8 mouse cellular contexts compared by ENCODE assay signal in the genomic region with DNA sequence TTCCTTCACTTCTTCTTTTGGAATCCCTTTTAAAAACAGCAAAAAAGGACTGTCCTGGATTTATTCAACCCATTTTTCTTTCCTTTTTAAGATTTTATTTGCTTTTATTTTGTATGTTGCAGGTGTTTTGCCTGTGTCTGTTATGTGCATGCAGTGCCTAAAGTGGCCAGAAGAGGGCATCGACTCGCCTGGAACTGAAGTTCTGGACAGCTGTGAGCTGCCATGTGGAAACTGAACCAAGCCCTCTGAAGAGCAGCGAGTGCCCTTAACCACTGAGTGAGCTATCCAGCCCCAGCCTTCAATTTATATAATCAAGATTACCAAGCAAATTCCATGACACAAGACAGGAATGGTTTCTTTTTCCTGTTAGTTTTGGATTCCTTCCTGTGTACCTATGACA. TPM values are rescaled to one million over a fixed set of nuclear protein-coding genes. Genes with fewer than 3 reads are reported as not detected.
DNase-seq lines count a peak whose midpoint lies in the region; ATAC-seq lines count a peak whose summit lies in the region.

No protein-coding gene starts in this region.

- H3K36me3 ChIP-seq in intestine, embryonic 14.5 days (ENCODE audit: control insufficient read depth, insufficient read depth, low read length): peaks cover 29% of the 10 kb centered on the region
- peaks cover 8% of the 10 kb centered on the region for H3K36me3 ChIP-seq in intestine, embryonic 16.5 days (ENCODE audit: control insufficient read depth, insufficient read depth, low read length)
- peaks cover 50% of the 10 kb centered on the region for H3K36me3 ChIP-seq in heart, embryonic 10.5 days
- no peaks in the 10 kb centered on the region for H3K36me3 ChIP-seq in limb, embryonic 10.5 days

- peak; percentile 81 for DNase-seq in intestine, embryonic 14.5 days (ENCODE audit: low spot score)
- DNase-seq in MN1 (ENCODE audit: low spot score): peak; percentile 47
- peak; percentile 76 to 85 for DNase-seq in cerebellum, postnatal 14 days
- peak; percentile 75 for DNase-seq in heart, embryonic 10.5 days (ENCODE audit: low spot score)
- DNase-seq in limb, embryonic 10.5 days (ENCODE audit: low spot score): peak; percentile 78
- DNase-seq in thymus, postnatal 0 days (ENCODE audit: low spot score): peak; percentile 66

- no peaks in the 10 kb centered on the region for H3K27me3 ChIP-seq in intestine, embryonic 14.5 days (replicated peaks; ENCODE audit: control insufficient read depth, insufficient read depth, low read length)
- H3K27me3 ChIP-seq in intestine, embryonic 16.5 days (replicated peaks; ENCODE audit: control insufficient read depth, insufficient read depth, low read length): no peaks in the 10 kb centered on the region
- H3K27me3 ChIP-seq in heart, embryonic 10.5 days (ENCODE audit: insufficient read depth, poor library complexity, severe bottlenecking): no peaks in the 10 kb centered on the region
- H3K27me3 ChIP-seq in limb, embryonic 10.5 days (ENCODE audit: low read depth, poor library complexity, severe bottlenecking): no peaks in the 10 kb centered on the region

- no peaks in the 10 kb centered on the region for H3K4me1 ChIP-seq in intestine, embryonic 14.5 days (replicated peaks; ENCODE audit: control insufficient read depth, insufficient read depth, low read length)
- no peaks in the 10 kb centered on the region for H3K4me1 ChIP-seq in intestine, embryonic 16.5 days (ENCODE audit: control insufficient read depth, insufficient read depth, low read length)
- H3K4me1 ChIP-seq in heart, embryonic 10.5 days: no peaks in the 10 kb centered on the region
- H3K4me1 ChIP-seq in limb, embryonic 10.5 days: no peaks in the 10 kb centered on the region

- WGBS in intestine, embryonic 14.5 days: 9% methylated on average over 3 of the region's 3 CpGs
- WGBS in intestine, embryonic 16.5 days: 11% methylated on average over 3 of the region's 3 CpGs
- 19% methylated on average over 3 of the region's 3 CpGs for WGBS in heart, embryonic 10.5 days
- WGBS in limb, embryonic 10.5 days: 16% methylated on average over 3 of the region's 3 CpGs

- no peak overlapping the region for H3K27ac ChIP-seq in intestine, embryonic 14.5 days (ENCODE audit: low read depth)
- no peak overlapping the region for H3K27ac ChIP-seq in intestine, embryonic 16.5 days (ENCODE audit: low read length)
- H3K27ac ChIP-seq in heart, embryonic 10.5 days: no peak overlapping the region
- no peak overlapping the region for H3K27ac ChIP-seq in limb, embryonic 10.5 days

- no peaks in the 10 kb centered on the region for H3K9me3 ChIP-seq in intestine, embryonic 14.5 days (ENCODE audit: control insufficient read depth, low read length)
- no peaks in the 10 kb centered on the region for H3K9me3 ChIP-seq in intestine, embryonic 16.5 days (ENCODE audit: control insufficient read depth, low read length)
- no peaks in the 10 kb centered on the region for H3K9me3 ChIP-seq in heart, embryonic 10.5 days
- H3K9me3 ChIP-seq in limb, embryonic 10.5 days (replicated peaks): no peaks in the 10 kb centered on the region

- no peak overlapping the region for H3K4me2 ChIP-seq in intestine, embryonic 14.5 days (ENCODE audit: low read length)
- H3K4me2 ChIP-seq in intestine, embryonic 16.5 days (ENCODE audit: low read depth, low read length): no peak overlapping the region

- H3K4me3 ChIP-seq in intestine, embryonic 14.5 days (ENCODE audit: low read depth, low read length): no peak overlapping the region
- no peak overlapping the region for H3K4me3 ChIP-seq in intestine, embryonic 16.5 days (ENCODE audit: low read length)
- H3K4me3 ChIP-seq in heart, embryonic 10.5 days: no peak overlapping the region
- H3K4me3 ChIP-seq in limb, embryonic 10.5 days: no peak overlapping the region

- no peak overlapping the region for H3K9ac ChIP-seq in intestine, embryonic 14.5 days (ENCODE audit: low read length)
- no peak overlapping the region for H3K9ac ChIP-seq in intestine, embryonic 16.5 days (ENCODE audit: low read depth, low read length)

- ATAC-seq in intestine, embryonic 14.5 days (replicated peaks; ENCODE audit: low FRiP score, low TSS enrichment, low read depth): 0 out of 2 replicates have a peak, but pooled peaks have one; percentile 40
- no peak; the same call in 1 of the 2 replicates for ATAC-seq in intestine, embryonic 16.5 days
- ATAC-seq in neutrophil, adult 5-6 weeks (ENCODE audit: extremely low read depth, insufficient number of reproducible peaks, low FRiP score, poor library complexity, severe bottlenecking): peak; percentile 92

RNA-seq across cellular contexts. Expression of a gene that starts 15.4 kb away (rescaled TPM):
- 122 and 131 TPM in 2 replicates for polyA plus RNA-seq in intestine, embryonic 14.5 days (2014; fragmentation: Nextera tagmentation; extraction: Ambion mirVana)
- 167 and 174 TPM in 2 replicates for polyA plus RNA-seq in intestine, embryonic 16.5 days (2015; fragmentation: Nextera tagmentation; extraction: Ambion mirVana)
- polyA plus RNA-seq in heart, embryonic 10.5 days (2016; fragmentation: Nextera tagmentation; extraction: Ambion mirVana): 79.2 and 113 TPM in 2 replicates
- 26.2 and 36.9 TPM in 2 replicates for polyA plus RNA-seq in limb, embryonic 10.5 days (2016; fragmentation: Nextera tagmentation; extraction: Ambion mirVana)
- total RNA-seq in neutrophil, adult 5-6 weeks (2017): 29.9 and 34.6 TPM in 2 replicates
- polyA plus RNA-seq in thymus, postnatal 0 days (2015; fragmentation: Nextera tagmentation; extraction: Ambion mirVana): 88.6 and 99.1 TPM in 2 replicates

RNA-seq across cellular contexts. Expression of a gene that starts 57.9 kb away (rescaled TPM):
- polyA plus RNA-seq in intestine, embryonic 14.5 days (2014; fragmentation: Nextera tagmentation; extraction: Ambion mirVana): 22.4 and 22.8 TPM in 2 replicates
- 10.6 and 11.7 TPM in 2 replicates for polyA plus RNA-seq in intestine, embryonic 16.5 days (2015; fragmentation: Nextera tagmentation; extraction: Ambion mirVana)
- 17.5 TPM in 2 replicates for polyA plus RNA-seq in heart, embryonic 10.5 days (2016; fragmentation: Nextera tagmentation; extraction: Ambion mirVana)
- 18.8 and 22.0 TPM in 2 replicates for polyA plus RNA-seq in limb, embryonic 10.5 days (2016; fragmentation: Nextera tagmentation; extraction: Ambion mirVana)
- total RNA-seq in neutrophil, adult 5-6 weeks (2017): 13.5 and 14.0 TPM in 2 replicates
- polyA plus RNA-seq in thymus, postnatal 0 days (2015; fragmentation: Nextera tagmentation; extraction: Ambion mirVana): 13.3 and 13.5 TPM in 2 replicates

RNA-seq across cellular contexts. Expression of a gene that starts 58.2 kb away (rescaled TPM):
- polyA plus RNA-seq in intestine, embryonic 14.5 days (2014; fragmentation: Nextera tagmentation; extraction: Ambion mirVana): 16.4 and 20.9 TPM in 2 replicates
- polyA plus RNA-seq in intestine, embryonic 16.5 days (2015; fragmentation: Nextera tagmentation; extraction: Ambion mirVana): 8.4 and 9.5 TPM in 2 replicates
- polyA plus RNA-seq in heart, embryonic 10.5 days (2016; fragmentation: Nextera tagmentation; extraction: Ambion mirVana): 10.5 and 11.1 TPM in 2 replicates
- 14.3 and 18.3 TPM in 2 replicates for polyA plus RNA-seq in limb, embryonic 10.5 days (2016; fragmentation: Nextera tagmentation; extraction: Ambion mirVana)
- total RNA-seq in neutrophil, adult 5-6 weeks (2017): 52.5 and 58.7 TPM in 2 replicates
- polyA plus RNA-seq in thymus, postnatal 0 days (2015; fragmentation: Nextera tagmentation; extraction: Ambion mirVana): 11.0 and 13.5 TPM in 2 replicates
